Mouse (Mus musculus) megakaryocyte, embryonic 14.5 days (primary cell): Measurements from ENCODE around the gene Shb.

ENCODE experiments used
- FLI1 ChIP-seq: IDR thresholded peaks from 2 replicates; pipeline ENCODE4 v1.6.1; 2012; ENCODE audit warnings: low read length, inconsistent platforms, mixed read lengths
- GATA1 ChIP-seq: IDR thresholded peaks from 3 replicates; pipeline ENCODE4 v1.6.1; 2012; ENCODE audit warnings: mixed read lengths, low read length, inconsistent platforms, borderline replicate concordance

GRCm38 (mm10) chr4:45374879-45375278 lies 157.4 kb downstream of the Shb start:
- TF ChIP-seq GATA1 (no peak), FLI1 (no peak)
